Mouse (Mus musculus) retina, postnatal 7 days (tissue): ENCODE results near the gene Fam3c.

Experiments used
- DNase-seq: peaks from one replicate; pipeline ENCODE4 v3.0.0-alpha.2; 2012; ENCODE audit warnings: low read depth, low spot score

Gene Fam3c

DNA sequence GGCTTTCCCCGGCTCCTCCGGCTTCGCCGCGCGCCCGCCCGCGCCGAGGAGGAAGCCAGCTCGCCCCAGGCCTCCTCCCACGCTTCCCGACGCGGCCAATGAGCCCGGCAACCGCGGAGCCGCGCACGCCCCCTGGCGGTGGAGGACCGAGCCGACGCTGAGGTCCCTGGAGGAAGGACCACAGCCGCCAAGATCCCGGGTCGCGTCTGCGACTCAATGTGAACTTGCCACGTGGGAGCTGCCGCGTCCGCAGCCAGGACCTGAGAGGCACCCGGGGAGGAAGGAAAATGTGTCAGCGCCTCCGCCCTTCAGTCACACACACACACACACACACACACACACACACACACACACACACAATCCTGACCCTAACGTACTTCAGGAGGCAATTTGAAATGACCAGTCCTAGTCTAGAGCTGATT lies at the start of gene Fam3c:
TSS of gene Fam3c (minus strand) at position 158 of the 422 bp plus-strand sequence.
- peak; percentile 90 for DNase-seq

DNA sequence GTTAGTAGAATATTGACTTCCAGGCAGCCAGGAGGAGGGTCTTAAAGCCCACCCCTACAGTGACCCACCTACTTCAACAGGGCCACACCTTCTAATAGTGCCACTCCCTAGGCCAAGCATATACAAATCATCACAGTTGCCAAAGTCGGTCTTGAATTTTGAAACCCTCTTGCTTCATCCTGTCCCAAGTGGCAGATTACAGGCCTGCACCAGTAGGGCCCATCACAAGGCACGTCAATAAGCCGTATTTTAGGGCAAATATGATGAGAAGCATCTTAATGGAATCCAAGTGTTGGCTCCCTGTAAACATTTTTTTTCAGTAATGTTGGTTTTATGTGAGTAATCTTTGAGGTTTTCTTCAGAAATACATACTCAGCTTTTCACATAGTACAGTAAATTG lies 49.0 kb upstream of the Fam3c start:
- no peak for DNase-seq

DNA sequence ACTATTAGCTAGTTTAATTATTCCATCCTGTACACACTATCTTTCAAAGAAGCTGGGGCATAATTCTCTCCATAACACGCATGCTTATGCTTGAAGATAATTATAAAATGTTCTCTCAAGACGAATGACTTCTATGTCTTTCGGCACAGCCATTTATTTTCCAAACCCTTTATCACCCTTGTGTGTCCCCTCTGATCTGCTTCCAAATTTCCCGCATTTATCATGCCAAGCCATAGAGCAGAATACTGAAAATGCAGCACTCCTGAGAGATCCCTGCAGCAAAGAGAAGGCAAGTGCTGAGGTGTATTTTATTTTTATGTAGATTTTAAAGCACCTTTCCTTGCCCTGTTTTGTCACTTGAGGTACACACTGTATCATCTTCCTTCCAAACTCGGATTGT lies 47.7 kb upstream of the Fam3c start:
- no peak for DNase-seq

DNA sequence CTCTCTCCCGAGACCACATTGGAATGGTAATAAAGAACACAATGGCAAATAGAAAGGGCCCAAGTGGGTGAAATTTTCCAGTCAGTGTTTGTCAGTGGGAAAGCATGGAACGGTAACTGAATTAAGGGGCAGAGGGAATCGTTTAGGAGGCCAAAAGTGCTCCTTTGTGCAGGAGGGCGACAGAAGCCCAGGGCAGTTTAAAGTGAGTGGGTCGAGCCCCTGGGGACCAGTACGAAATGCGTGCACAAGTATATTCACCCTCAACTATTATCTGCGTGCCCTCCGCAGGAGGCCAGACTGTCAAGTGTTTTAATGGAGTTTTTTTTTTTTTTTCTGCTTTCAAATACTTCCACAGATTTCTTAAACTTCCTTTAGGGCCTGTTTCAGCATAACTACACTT lies 47.3 kb upstream of the Fam3c start:
- DNase-seq, result no peak

DNA sequence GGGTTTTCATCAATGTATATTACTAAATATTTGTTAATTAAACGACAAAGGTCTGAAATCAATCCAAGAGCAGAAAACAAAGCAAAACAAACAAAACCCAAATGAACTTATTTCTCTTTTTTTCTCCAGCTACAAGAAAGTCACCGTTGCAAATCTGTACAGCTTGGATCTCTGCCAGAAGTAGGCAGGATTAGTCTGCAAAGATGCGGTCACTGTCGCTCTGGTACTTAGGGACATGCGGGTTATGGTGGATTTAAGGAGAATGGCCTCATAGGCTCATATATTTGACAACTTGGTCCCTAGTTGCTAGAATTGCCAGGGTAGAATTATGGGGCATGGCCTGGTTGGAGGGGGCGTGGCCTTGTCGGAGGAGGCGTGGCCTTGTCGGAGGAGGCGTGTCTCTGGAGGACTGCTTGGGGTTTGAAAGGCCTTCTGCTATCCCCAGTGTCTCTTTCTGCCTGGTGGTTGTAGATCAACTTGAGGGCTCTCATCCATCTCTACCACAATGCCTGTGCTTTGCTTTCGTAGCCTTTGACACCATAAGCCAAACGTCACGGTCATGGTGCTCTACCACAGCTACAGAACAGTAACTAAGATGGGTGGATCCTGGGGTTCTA lies 46.6 kb upstream of the Fam3c start:
- no peak for DNase-seq

DNA sequence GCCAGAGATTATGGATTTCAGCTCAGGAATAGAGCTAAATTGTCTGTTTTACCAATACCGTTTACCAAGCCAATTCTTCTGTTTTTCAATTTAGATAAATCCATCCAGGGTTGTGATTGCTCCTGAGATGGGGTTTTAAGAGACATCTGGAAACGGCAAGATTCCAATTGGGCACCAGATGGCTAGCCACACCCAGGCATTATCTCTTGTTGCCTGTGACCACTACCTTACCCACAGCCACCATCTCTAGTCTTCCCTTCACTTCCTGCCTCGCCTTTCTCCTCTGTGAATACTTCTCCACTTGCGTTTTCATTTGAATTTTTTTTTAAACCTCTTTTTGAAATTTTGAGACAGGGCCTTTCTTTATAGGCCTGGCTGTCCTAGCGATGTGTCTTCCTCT lies 46.0 kb upstream of the Fam3c start:
- DNase-seq, result no peak

DNA sequence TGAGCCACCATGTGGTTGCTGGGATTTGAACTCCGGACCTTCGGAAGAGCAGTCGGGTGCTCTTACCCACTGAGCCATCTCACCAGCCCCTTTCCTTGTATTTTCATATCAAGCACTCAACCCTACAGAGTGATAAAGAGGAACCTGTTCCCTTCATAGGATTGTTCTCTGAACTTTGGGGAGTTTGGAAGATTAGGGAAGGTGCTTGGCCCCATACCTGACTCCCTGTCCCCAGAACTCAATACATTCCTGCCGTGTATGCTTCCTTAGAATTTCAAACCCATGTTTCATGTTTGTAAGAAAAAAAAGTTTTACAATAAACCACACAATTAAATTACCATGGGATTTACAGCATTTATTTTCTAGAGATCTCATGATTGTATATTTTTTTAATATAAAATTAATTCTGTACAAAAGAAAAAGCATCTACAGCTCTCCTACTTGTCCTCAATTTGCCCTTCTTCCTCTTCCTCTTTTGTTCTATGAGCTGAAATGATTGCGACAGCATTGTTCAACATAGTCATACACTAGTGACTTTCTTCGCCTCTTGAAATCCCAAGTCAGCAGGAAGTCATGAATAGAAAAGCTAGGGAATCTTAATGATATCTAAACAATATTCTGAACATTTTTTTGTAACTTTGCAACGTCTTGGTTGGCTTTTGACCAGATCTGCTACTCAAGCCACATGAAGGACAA lies 42.2 kb upstream of the Fam3c start:
- DNase-seq, result no peak

DNA sequence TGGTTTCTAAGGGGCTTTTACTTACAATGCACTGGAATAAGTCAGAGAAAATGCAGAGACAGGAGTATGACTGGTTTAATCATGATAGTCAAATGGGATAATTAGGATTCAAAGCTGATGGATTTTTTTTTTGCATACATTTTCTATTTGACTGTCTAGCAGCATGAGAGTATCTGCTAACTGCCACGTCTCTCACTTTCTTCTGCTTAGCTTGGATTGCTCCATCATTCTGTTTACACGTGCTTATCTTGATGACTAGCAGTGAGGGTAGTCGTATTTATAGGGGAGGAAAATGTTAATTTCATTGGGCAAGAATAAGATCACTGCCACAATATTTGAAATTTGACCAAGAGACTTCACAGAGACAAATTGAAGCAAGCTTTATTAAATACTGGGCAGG lies 39.2 kb upstream of the Fam3c start:
- no peak for DNase-seq

DNA sequence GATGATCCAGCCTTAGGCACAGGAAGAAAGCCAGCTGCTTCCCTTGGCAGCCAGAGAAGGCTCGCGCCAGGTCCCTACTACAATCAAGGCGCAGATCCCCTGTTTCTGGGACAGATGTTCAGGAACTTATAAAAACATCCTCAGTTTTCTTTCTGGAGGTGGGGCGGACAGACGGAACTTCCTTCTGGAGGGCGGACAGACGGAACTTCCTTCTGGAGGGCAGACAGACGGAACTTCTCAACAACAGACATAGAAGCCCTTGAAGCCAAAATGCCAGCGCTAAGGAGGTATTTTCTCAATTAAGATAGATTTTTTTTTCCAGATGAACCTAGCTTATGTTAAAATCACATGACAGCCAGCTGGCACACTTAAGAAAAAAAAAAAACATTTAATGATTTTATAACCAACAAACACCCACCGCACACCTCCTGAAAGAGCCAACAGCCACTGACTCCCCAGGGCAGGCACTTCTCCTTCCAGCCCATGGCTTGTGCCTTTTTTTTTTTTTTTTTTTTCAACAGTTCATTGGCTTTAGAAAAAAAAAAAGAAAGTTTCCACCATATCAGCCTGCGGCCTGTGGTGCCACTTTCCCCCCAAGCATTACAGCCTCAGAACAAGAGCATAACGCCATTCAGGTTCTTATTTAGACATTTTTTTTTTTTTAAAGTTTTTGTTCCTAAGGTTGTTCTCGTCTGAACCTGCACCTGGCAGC lies 34.8 kb upstream of the Fam3c start:
- DNase-seq, result no peak

DNA sequence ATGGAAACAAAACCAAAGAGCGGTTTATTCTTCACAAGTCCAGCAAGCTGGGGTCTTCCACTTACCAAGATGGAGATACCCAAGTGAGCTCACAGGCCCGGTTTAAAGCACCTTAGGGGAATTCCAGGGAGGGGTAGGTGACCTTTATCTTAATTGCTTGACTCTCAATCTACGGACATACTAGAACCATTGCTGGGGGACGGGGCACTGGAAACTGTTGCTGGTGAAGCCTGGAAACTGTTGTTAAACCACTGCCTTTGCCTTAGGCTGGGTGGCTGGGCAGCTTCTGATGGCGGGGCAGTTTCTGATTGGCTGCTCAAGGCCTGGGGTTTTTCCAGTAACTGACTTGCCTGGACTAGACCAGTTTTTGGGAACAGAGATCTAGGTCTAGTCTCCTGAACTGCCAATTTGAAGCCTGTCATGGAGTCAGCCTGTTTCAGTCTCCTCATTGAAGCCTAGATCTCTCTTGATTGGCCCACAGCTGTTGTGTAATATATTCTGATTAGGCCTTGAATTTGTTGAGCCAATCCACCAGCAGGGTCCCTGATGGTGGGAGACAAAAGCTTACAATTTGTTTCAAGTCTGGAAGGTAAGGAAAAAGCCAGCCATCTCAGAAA lies 29.3 kb upstream of the Fam3c start:
- DNase-seq, result no peak

DNA sequence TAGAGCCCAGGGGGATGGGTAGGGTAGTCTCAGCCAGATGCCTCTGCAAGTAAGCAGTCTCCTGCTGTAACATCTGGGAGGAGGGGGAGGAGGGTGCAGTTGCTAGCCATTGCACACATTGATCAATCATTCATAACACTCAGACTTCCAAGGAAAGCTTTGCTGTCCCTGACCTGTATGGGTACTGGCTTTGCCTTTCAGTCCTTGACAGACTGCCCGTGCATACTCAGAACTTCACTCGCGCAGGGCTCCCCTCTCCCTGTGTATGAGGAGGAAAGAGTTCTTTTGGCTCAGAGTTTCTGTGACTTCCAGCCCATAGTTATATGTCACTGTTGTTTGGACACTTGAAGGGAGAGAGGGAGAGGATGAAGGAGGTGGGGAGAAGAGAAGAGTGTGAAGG lies 24.2 kb upstream of the Fam3c start:
- DNase-seq, result no peak

DNA sequence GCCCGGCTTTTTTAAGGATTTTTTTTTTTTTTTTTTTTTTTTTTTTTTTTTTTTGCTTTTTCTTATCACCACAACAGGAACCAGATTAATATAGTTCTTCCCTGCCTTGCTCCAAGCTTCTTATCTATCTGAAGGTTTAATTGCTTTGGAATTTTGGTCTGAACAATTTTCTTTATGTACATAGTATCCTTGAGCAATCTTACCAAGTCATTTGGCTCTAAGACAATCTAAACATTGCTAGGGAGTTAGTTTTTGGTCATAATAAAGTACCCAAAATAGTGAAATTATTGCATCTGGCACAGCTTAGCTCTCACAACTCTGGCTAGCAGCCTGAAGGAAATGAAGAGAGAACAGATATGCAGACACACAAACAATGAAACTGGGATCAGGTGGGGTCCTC lies 23.8 kb upstream of the Fam3c start:
- no peak for DNase-seq

DNA sequence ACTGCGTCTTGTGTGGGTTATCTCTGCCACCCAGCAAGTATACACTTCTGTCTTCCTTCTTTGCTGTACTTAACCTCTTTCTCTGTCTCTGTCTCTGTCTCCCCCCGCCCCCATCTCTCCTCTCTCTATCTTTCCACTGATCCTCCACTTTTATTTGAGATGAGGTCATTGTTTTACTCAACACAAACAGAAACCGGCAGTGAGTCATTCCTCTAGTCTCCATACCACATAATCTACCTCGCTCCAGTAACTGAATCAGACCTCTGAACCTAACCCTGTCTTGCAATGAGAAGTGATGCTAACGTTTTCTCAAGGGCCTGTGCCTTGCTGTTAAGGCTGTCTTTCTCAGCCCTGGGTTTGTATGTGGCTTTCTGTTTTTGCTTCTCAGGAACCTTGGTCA lies 22.4 kb upstream of the Fam3c start:
- no peak for DNase-seq

DNA sequence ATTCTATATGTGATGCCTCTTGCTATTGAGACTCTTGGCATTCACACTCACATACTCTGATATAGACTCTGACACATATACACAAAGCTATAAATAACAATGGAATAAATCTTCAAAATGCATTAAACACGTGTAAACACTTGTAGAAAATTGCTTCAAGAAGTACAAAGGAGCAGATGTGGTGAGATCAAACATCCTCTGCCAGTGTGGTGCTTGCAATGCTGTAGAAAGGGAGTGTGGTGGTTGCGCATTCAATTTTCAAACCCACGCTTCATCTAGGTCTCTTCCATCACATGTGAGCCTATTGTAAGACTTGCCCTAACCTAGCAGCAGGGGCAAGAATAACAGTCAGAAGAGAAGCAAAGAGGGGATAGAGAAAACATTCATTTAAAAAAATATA lies 18.7 kb upstream of the Fam3c start:
- no peak for DNase-seq

DNA sequence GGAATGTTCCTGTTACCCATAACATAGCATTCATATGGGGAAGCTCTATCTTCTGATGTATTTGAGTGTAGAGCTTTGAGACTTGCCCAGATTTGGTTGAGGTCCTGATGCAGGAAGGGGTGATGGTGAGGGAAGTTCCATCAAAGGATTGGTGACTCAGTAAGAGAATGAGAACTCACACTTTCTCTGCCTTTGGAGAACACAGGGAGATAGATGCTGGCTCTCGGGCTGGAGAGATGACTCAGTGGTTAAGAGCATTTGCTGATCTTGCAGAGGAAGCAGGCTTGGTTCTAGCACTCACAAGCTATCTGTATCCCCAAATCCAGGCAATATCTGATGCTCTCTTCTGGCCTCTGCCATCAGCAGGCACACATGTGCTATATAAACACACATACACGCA lies 17.4 kb upstream of the Fam3c start:
- DNase-seq, result no peak

DNA sequence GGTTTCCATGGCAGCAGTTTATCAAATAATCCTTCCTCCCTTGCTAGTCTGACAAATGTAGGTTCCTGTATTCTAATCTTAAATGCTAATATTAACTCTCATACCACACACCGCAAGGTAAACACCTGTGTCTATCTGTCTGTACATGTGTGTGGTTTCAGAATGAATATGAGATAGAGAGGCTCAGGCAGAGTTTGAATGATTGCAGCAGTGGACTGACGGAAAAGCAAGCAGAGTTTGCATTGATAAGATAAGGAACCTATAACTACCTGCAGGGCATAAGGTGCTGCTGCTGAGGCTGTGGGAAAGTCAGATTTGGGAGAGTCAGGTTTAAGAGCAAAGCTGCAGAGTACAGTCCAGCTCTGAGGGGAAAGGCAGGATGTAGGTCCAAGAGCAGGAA lies 10.9 kb upstream of the Fam3c start:
- DNase-seq, result no peak

DNA sequence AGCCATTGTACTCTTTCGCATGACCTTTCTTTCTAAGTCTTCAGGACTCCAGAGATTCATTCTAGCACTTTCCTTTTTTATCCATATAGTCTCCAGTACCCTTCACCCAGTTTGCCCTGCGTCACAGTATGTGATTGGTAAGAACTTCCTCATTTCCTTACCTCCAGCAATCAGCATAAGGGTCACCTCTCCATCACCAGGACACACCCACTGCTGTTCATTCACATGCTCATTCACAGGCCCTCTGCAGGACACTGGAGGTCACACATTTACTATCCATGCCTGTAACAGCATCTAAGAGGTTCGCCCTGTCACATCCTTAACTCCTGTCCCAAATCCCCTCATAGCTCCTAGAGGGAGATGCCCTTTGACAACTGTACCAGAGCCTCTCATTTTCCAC lies 7.5 kb upstream of the Fam3c start:
- no peak for DNase-seq

DNA sequence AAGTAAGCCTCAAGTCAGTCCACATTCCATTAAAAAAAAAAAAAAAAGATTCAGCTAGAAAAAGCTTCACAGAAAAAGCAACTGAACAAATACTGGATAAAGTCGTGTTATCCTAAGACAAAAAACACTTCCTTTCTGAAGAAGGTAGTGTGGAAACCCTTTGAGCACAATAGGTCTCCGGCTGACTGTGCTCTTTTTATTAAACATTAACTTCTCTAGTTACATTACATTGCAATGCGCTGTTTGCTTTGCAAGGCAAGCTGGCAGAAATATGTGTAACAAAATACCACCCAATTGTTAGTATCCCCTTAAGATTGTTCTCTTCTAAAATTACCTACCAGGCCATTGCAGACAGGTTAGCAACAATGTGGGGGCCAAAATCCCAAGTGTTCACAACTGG lies 5.9 kb upstream of the Fam3c start:
- DNase-seq, result no peak

DNA sequence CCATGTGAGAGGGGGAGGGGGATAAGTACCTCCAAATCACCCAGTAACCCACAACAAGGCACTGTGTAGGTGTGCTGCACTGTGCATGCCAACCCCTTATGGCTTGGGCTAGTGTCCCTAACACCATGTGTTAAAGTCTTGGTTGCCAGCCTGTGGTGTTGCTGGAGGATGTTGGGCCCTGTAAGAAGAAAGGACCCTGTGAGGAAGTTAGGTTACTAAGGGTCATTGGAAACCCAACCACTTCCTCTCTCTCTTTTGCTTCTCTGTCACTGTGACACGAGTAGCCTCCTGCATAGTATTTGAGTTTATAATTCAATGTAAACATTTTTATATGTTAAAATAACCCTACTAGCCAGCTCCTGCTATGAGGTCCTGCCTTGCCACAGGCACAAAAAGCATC lies 3.0 kb upstream of the Fam3c start:
- DNase-seq, result no peak

DNA sequence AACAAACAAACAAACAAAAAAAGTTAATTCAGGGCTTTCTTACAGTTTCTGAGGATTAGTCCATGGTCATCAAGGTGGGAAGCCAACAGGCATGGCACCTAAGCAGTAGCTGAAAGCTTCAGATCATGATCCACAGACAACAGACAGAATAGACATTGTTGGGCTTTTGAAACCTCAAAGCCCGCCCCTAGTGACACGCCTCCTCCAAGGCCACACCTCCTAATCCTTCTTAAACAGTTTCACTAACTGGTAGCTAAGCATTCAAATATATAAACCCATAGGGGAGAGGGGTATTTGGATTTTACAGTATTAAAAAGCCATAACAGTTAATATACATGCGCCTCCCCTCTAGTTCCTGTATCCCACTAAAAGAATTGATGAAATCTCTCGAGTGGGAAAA lies 1.3 kb upstream of the Fam3c start:
- DNase-seq, result no peak

DNA sequence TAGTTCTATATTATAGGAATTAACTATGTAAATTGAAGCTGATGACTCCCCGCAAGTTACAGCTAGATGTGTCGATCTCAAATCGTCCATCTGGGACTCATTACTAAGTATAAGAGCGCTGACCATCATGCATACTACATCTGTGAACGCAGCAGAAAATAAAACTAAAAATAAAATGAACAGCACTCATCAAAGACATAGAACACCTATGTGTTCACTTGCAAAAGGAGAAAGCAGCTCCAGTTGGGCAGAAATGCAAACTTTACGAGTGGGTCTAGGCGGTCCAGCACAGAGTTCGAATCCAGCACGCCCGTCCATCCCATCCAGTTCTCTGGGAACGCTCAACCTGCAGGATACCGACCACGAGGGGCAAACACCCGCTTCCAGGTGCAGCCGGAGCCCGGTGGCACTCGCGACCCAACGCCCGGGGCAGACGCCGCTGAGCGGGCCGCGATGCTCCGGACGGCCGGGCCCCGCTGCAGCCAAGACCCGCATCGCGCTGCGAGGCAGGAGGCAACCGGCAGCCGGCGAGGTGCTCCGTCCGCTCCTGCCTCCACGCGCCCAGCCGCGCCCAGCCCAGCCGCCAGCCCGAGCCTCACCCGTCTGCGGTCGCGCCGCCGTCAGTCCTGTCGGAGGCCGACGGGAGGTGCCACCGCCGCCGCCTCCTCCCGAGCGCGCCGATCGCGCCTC lies 502 bp downstream of the Fam3c start:
- DNase-seq, result no peak

DNA sequence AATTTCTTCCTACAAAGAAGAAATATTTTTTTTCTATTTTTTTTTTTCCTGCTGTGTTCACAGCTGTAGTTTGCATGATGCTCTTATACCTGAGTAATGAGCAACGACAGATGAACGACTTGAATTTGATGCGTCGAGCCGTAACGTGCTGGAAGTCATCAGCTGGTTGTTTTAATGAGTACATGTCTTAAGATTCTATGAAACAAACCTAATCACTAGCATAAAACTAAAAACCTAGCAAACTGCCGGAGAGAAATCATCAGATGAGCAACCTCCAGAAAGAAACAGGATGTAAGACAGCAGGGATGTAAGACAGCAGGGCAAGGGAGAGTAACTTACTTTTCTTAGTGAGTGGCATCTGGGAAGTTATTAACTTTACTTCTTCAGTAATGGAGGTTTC lies 1.4 kb downstream of the Fam3c start:
- DNase-seq, result no peak
